Mouse (Mus musculus): ENCODE measurements around the gene Bsn. TPM values are rescaled to one million over a fixed set of nuclear protein-coding genes. Genes with fewer than 3 reads are reported as not detected.

Gene Bsn
- polyA plus RNA-seq, 1 experiment from 2014 or later = 17.9 TPM

GRCm38 (mm10) chr9:108126436-108127180, 63.6 kb downstream of the Bsn start:
- 82% methylated on average over 17 of the region's 17 CpGs for WGBS
- ATAC-seq (ENCODE audit: low read depth) = no peak
- H3K4me3 ChIP-seq (ENCODE audit: low read depth, low read length) = no peak overlapping the region

GRCm38 (mm10) chr9:108125731-108126130, 64.5 kb downstream of the Bsn start:
- WGBS = 86% methylated on average over 8 of the region's 8 CpGs

More at GRCm38 (mm10) chr9:108126436-108127180, 63.6 kb downstream of the Bsn start:
- Histone ChIP-seq H3K4me1 (ENCODE audit: control insufficient read depth, insufficient read depth, low read length) (no peaks in the 10 kb centered on the region), H3K27me3 (ENCODE audit: control insufficient read depth, insufficient read depth, low read length) (no peaks in the 10 kb centered on the region), H3K36me3 (ENCODE audit: control insufficient read depth, insufficient read depth, low read length) (peaks cover 14% of the 10 kb centered on the region), H3K4me2 (ENCODE audit: low read depth, low read length) (no peak overlapping the region), H3K27ac (ENCODE audit: low read depth, low read length) (no peak overlapping the region), H3K9ac (replicated peaks; ENCODE audit: low read depth, low read length) (no peak overlapping the region), H3K9me3 (ENCODE audit: control insufficient read depth, low read length) (no peaks in the 10 kb centered on the region)

GRCm38 (mm10) chr9:108123916-108124315, 66.3 kb downstream of the Bsn start:
- H3K36me3 ChIP-seq (ENCODE audit: control insufficient read depth, insufficient read depth, low read length) = peaks cover 14% of the 10 kb centered on the region
- 91% methylated on average over 4 of the region's 4 CpGs for WGBS
- no peak overlapping the region for H3K4me2 ChIP-seq (ENCODE audit: low read depth, low read length)
- H3K4me3 ChIP-seq (ENCODE audit: low read depth, low read length) = no peak overlapping the region
- ATAC-seq (ENCODE audit: low read depth) = no peak
- H3K9ac ChIP-seq (replicated peaks; ENCODE audit: low read depth, low read length) = no peak overlapping the region
- no peak overlapping the region for H3K27ac ChIP-seq (ENCODE audit: low read depth, low read length)
- no peaks in the 10 kb centered on the region for H3K9me3 ChIP-seq (ENCODE audit: control insufficient read depth, low read length)
- no peaks in the 10 kb centered on the region for H3K27me3 ChIP-seq (ENCODE audit: control insufficient read depth, insufficient read depth, low read length)
- no peaks in the 10 kb centered on the region for H3K4me1 ChIP-seq (ENCODE audit: control insufficient read depth, insufficient read depth, low read length)

More at GRCm38 (mm10) chr9:108125731-108126130, 64.5 kb downstream of the Bsn start:
- ATAC-seq (ENCODE audit: low read depth) = no peak
- no peak overlapping the region for H3K27ac ChIP-seq (ENCODE audit: low read depth, low read length)
- H3K9me3 ChIP-seq (ENCODE audit: control insufficient read depth, low read length) = no peaks in the 10 kb centered on the region
- peaks cover 14% of the 10 kb centered on the region for H3K36me3 ChIP-seq (ENCODE audit: control insufficient read depth, insufficient read depth, low read length)
- no peak overlapping the region for H3K9ac ChIP-seq (replicated peaks; ENCODE audit: low read depth, low read length)
- no peaks in the 10 kb centered on the region for H3K27me3 ChIP-seq (ENCODE audit: control insufficient read depth, insufficient read depth, low read length)
- H3K4me3 ChIP-seq (ENCODE audit: low read depth, low read length) = no peak overlapping the region
- H3K4me1 ChIP-seq (ENCODE audit: control insufficient read depth, insufficient read depth, low read length) = no peaks in the 10 kb centered on the region
- no peak overlapping the region for H3K4me2 ChIP-seq (ENCODE audit: low read depth, low read length)

GRCm38 (mm10) chr9:108121170-108121969, 68.8 kb downstream of the Bsn start:
- H3K9me3 ChIP-seq (ENCODE audit: control insufficient read depth, low read length) = no peaks in the 10 kb centered on the region
- H3K36me3 ChIP-seq (ENCODE audit: control insufficient read depth, insufficient read depth, low read length) = peaks cover 14% of the 10 kb centered on the region
- no peak overlapping the region for H3K27ac ChIP-seq (ENCODE audit: low read depth, low read length)
- no peaks in the 10 kb centered on the region for H3K27me3 ChIP-seq (ENCODE audit: control insufficient read depth, insufficient read depth, low read length)
- H3K4me2 ChIP-seq (ENCODE audit: low read depth, low read length) = no peak overlapping the region
- WGBS = 85% methylated on average over 10 of the region's 10 CpGs
- ATAC-seq (ENCODE audit: low read depth) = no peak
- no peak overlapping the region for H3K9ac ChIP-seq (replicated peaks; ENCODE audit: low read depth, low read length)
- H3K4me3 ChIP-seq (ENCODE audit: low read depth, low read length) = no peak overlapping the region
- H3K4me1 ChIP-seq (ENCODE audit: control insufficient read depth, insufficient read depth, low read length) = no peaks in the 10 kb centered on the region

GRCm38 (mm10) chr9:108120671-108121070, 69.5 kb downstream of the Bsn start:
- no peak overlapping the region for H3K27ac ChIP-seq (ENCODE audit: low read depth, low read length)
- no peaks in the 10 kb centered on the region for H3K27me3 ChIP-seq (ENCODE audit: control insufficient read depth, insufficient read depth, low read length)
- H3K36me3 ChIP-seq (ENCODE audit: control insufficient read depth, insufficient read depth, low read length) = peaks cover 15% of the 10 kb centered on the region
- H3K4me1 ChIP-seq (ENCODE audit: control insufficient read depth, insufficient read depth, low read length) = no peaks in the 10 kb centered on the region
- no peak overlapping the region for H3K9ac ChIP-seq (replicated peaks; ENCODE audit: low read depth, low read length)
- no peak overlapping the region for H3K4me2 ChIP-seq (ENCODE audit: low read depth, low read length)
- ATAC-seq (ENCODE audit: low read depth) = no peak
- no peaks in the 10 kb centered on the region for H3K9me3 ChIP-seq (ENCODE audit: control insufficient read depth, low read length)
- 91% methylated on average over 8 of the region's 8 CpGs for WGBS
- H3K4me3 ChIP-seq (ENCODE audit: low read depth, low read length) = no peak overlapping the region

GRCm38 (mm10) chr9:108119891-108120411, 70.2 kb downstream of the Bsn start:
- no peaks in the 10 kb centered on the region for H3K4me1 ChIP-seq (ENCODE audit: control insufficient read depth, insufficient read depth, low read length)
- 61% methylated on average over 11 of the region's 11 CpGs for WGBS

GRCm38 (mm10) chr9:108117143-108117542, 73.0 kb downstream of the Bsn start:
- ATAC-seq (ENCODE audit: low read depth) = no peak
- H3K4me2 ChIP-seq (ENCODE audit: low read depth, low read length) = no peak overlapping the region
- no peak overlapping the region for H3K27ac ChIP-seq (ENCODE audit: low read depth, low read length)
- H3K9ac ChIP-seq (replicated peaks; ENCODE audit: low read depth, low read length) = no peak overlapping the region
- H3K27me3 ChIP-seq (ENCODE audit: control insufficient read depth, insufficient read depth, low read length) = no peaks in the 10 kb centered on the region
- H3K4me3 ChIP-seq (ENCODE audit: low read depth, low read length) = no peak overlapping the region
- 71% methylated on average over 4 of the region's 4 CpGs for WGBS
- no peaks in the 10 kb centered on the region for H3K9me3 ChIP-seq (ENCODE audit: control insufficient read depth, low read length)
- H3K36me3 ChIP-seq (ENCODE audit: control insufficient read depth, insufficient read depth, low read length) = peaks cover 21% of the 10 kb centered on the region
- H3K4me1 ChIP-seq (ENCODE audit: control insufficient read depth, insufficient read depth, low read length) = no peaks in the 10 kb centered on the region

More at GRCm38 (mm10) chr9:108119891-108120411, 70.2 kb downstream of the Bsn start:
- Histone ChIP-seq H3K27me3 (ENCODE audit: control insufficient read depth, insufficient read depth, low read length) (no peaks in the 10 kb centered on the region), H3K27ac (ENCODE audit: low read depth, low read length) (no peak overlapping the region), H3K9me3 (ENCODE audit: control insufficient read depth, low read length) (no peaks in the 10 kb centered on the region), H3K4me3 (ENCODE audit: low read depth, low read length) (no peak overlapping the region), H3K36me3 (ENCODE audit: control insufficient read depth, insufficient read depth, low read length) (peaks cover 21% of the 10 kb centered on the region), H3K9ac (replicated peaks; ENCODE audit: low read depth, low read length) (no peak overlapping the region), H3K4me2 (ENCODE audit: low read depth, low read length) (no peak overlapping the region)
- ATAC-seq (ENCODE audit: low read depth) = no peak

GRCm38 (mm10) chr9:108115290-108116077, 74.7 kb downstream of the Bsn start:
- H3K4me2 ChIP-seq (ENCODE audit: low read depth, low read length) = no peak overlapping the region
- H3K27ac ChIP-seq (ENCODE audit: low read depth, low read length) = no peak overlapping the region
- H3K36me3 ChIP-seq (ENCODE audit: control insufficient read depth, insufficient read depth, low read length) = peaks cover 31% of the 10 kb centered on the region
- no peaks in the 10 kb centered on the region for H3K4me1 ChIP-seq (ENCODE audit: control insufficient read depth, insufficient read depth, low read length)
- H3K9me3 ChIP-seq (ENCODE audit: control insufficient read depth, low read length) = no peaks in the 10 kb centered on the region
- H3K27me3 ChIP-seq (ENCODE audit: control insufficient read depth, insufficient read depth, low read length) = no peaks in the 10 kb centered on the region
- ATAC-seq (ENCODE audit: low read depth) = no peak
- H3K9ac ChIP-seq (replicated peaks; ENCODE audit: low read depth, low read length) = no peak overlapping the region
- 72% methylated on average over 43 of the region's 43 CpGs for WGBS
- H3K4me3 ChIP-seq (ENCODE audit: low read depth, low read length) = no peak overlapping the region

All from neural tube, embryonic 14.5 days (tissue).